Mouse (Mus musculus) MEL (cell line): Measurements from ENCODE around the gene Wars.

Source experiments
- CTCF ChIP-seq, 3 experiments: IDR thresholded peaks in 2 of 3; conservative IDR thresholded peaks in 1 of 3; 2 replicates each; pipeline ENCODE4 v1.5.1; 2011 to 2012; ENCODE audit warnings: low read length in 3 of 3, low read depth in 2 of 3, mild to moderate bottlenecking in 2 of 3, improper control_type of control experiment in 1 of 3, inconsistent platforms in 1 of 3, mixed read lengths in 1 of 3, moderate library complexity in 1 of 3; ENCODE audit not compliant: control insufficient read depth in 1 of 3, insufficient read depth in 1 of 3, poor library complexity in 1 of 3, severe bottlenecking in 1 of 3
- MAFK ChIP-seq: IDR thresholded peaks from 2 replicates; pipeline ENCODE4 v1.6.1; 2011; ENCODE audit warnings: low read depth, mild to moderate bottlenecking, low read length, improper control_type of control experiment, borderline replicate concordance
- POLR2A ChIP-seq, 2 experiments: IDR thresholded peaks; 2 replicates each; pipeline ENCODE4 v1.6.1; 2011 to 2012; ENCODE audit warnings: low read length in 2 of 2, mild to moderate bottlenecking in 2 of 2, control low read depth in 1 of 2, improper control_type of control experiment in 1 of 2, low read depth in 1 of 2, moderate library complexity in 1 of 2; ENCODE audit not compliant: control insufficient read depth in 1 of 2, insufficient read depth in 1 of 2, poor library complexity in 1 of 2

- TF ChIP-seq POLR2A (IDR thresholded peaks at IDR 0.05; ENCODE audit: control insufficient read depth in 1 of 2, insufficient read depth in 1 of 2, low read depth in 1 of 2, low read length in 2 of 2, poor library complexity in 1 of 2): no peak
- TF ChIP-seq CTCF (IDR thresholded peaks at IDR 0.05 in 2 of 3, conservative IDR thresholded peaks at IDR 0.05 in 1 of 3; ENCODE audit: control insufficient read depth in 1 of 3, insufficient read depth in 1 of 3, low read depth in 2 of 3, low read length in 3 of 3, poor library complexity in 1 of 3, severe bottlenecking in 1 of 3): no peak
- TF ChIP-seq MAFK: no peak
Measured at GRCm38 (mm10) chr12:108824225-108824874, 69.6 kb downstream of the Wars start.
